Mouse (Mus musculus): Measurements from ENCODE around the gene Ctnnd2. TPM values are rescaled to one million over a fixed set of nuclear protein-coding genes. Genes with fewer than 3 reads are reported as not detected.

Ctnnd2 gene
- polyA plus RNA-seq, 1 experiment from 2014 or later: 17.2 TPM

GRCm38 (mm10) chr15:30587446-30587845 lies 415.1 kb downstream of the Ctnnd2 start:
- Histone ChIP-seq H3K27ac (ENCODE audit: low read length) (no peak overlapping the region), H3K9me3 (ENCODE audit: control insufficient read depth, low read length) (no peaks in the 10 kb centered on the region), H3K27me3 (ENCODE audit: control insufficient read depth, insufficient read depth, low read depth, low read length) (no peaks in the 10 kb centered on the region), H3K4me3 (ENCODE audit: low read length) (no peak overlapping the region), H3K9ac (ENCODE audit: low read length) (no peak overlapping the region), H3K36me3 (ENCODE audit: control insufficient read depth, insufficient read depth, low read length) (no peaks in the 10 kb centered on the region), H3K4me2 (ENCODE audit: low read depth, low read length) (no peak overlapping the region), H3K4me1 (replicated peaks; ENCODE audit: control insufficient read depth, insufficient read depth, low read length) (no peaks in the 10 kb centered on the region)
- WGBS: 77% methylated on average over 5 of the region's 5 CpGs
- ATAC-seq (ENCODE audit: low read depth): no peak

- no peak overlapping the region for H3K4me2 ChIP-seq (ENCODE audit: low read depth, low read length)
Measured at GRCm38 (mm10) chr15:30590865-30591264, 418.5 kb downstream of the Ctnnd2 start.

GRCm38 (mm10) chr15:30595507-30595906 lies 423.1 kb downstream of the Ctnnd2 start:
- WGBS: 85% methylated on average over 1 of the region's 1 CpGs

More at GRCm38 (mm10) chr15:30590865-30591264, 418.5 kb downstream of the Ctnnd2 start:
- Histone ChIP-seq H3K36me3 (ENCODE audit: control insufficient read depth, insufficient read depth, low read length) (no peaks in the 10 kb centered on the region), H3K4me3 (ENCODE audit: low read length) (no peak overlapping the region), H3K9me3 (ENCODE audit: control insufficient read depth, low read length) (no peaks in the 10 kb centered on the region), H3K9ac (ENCODE audit: low read length) (no peak overlapping the region), H3K27me3 (ENCODE audit: control insufficient read depth, insufficient read depth, low read depth, low read length) (no peaks in the 10 kb centered on the region), H3K4me1 (replicated peaks; ENCODE audit: control insufficient read depth, insufficient read depth, low read length) (no peaks in the 10 kb centered on the region), H3K27ac (ENCODE audit: low read length) (no peak overlapping the region)
- 85% methylated on average over 6 of the region's 6 CpGs for WGBS
- no peak for ATAC-seq (ENCODE audit: low read depth)

GRCm38 (mm10) chr15:30610613-30611012 lies 438.2 kb downstream of the Ctnnd2 start:
- H3K4me2 ChIP-seq (ENCODE audit: low read depth, low read length): no peak overlapping the region
- no peak overlapping the region for H3K9ac ChIP-seq (ENCODE audit: low read length)
- WGBS: 48% methylated on average over 7 of the region's 7 CpGs
- no peaks in the 10 kb centered on the region for H3K4me1 ChIP-seq (replicated peaks; ENCODE audit: control insufficient read depth, insufficient read depth, low read length)
- no peak for ATAC-seq (ENCODE audit: low read depth)
- no peaks in the 10 kb centered on the region for H3K27me3 ChIP-seq (ENCODE audit: control insufficient read depth, insufficient read depth, low read depth, low read length)
- no peaks in the 10 kb centered on the region for H3K9me3 ChIP-seq (ENCODE audit: control insufficient read depth, low read length)
- no peak overlapping the region for H3K4me3 ChIP-seq (ENCODE audit: low read length)
- no peak overlapping the region for H3K27ac ChIP-seq (ENCODE audit: low read length)
- H3K36me3 ChIP-seq (ENCODE audit: control insufficient read depth, insufficient read depth, low read length): no peaks in the 10 kb centered on the region

More at GRCm38 (mm10) chr15:30595507-30595906, 423.1 kb downstream of the Ctnnd2 start:
- ATAC-seq (ENCODE audit: low read depth): no peak
- Histone ChIP-seq H3K27ac (ENCODE audit: low read length) (no peak overlapping the region), H3K9me3 (ENCODE audit: control insufficient read depth, low read length) (no peaks in the 10 kb centered on the region), H3K36me3 (ENCODE audit: control insufficient read depth, insufficient read depth, low read length) (no peaks in the 10 kb centered on the region), H3K4me2 (ENCODE audit: low read depth, low read length) (no peak overlapping the region), H3K9ac (ENCODE audit: low read length) (no peak overlapping the region), H3K4me3 (ENCODE audit: low read length) (no peak overlapping the region), H3K4me1 (replicated peaks; ENCODE audit: control insufficient read depth, insufficient read depth, low read length) (no peaks in the 10 kb centered on the region), H3K27me3 (ENCODE audit: control insufficient read depth, insufficient read depth, low read depth, low read length) (no peaks in the 10 kb centered on the region)

GRCm38 (mm10) chr15:30615451-30615850 lies 443.1 kb downstream of the Ctnnd2 start:
- Histone ChIP-seq H3K4me2 (ENCODE audit: low read depth, low read length) (no peak overlapping the region), H3K9ac (ENCODE audit: low read length) (no peak overlapping the region), H3K4me1 (replicated peaks; ENCODE audit: control insufficient read depth, insufficient read depth, low read length) (no peaks in the 10 kb centered on the region; the same call in 1 of the 2 replicates), H3K27ac (ENCODE audit: low read length) (no peak overlapping the region), H3K9me3 (ENCODE audit: control insufficient read depth, low read length) (no peaks in the 10 kb centered on the region), H3K4me3 (ENCODE audit: low read length) (no peak overlapping the region), H3K27me3 (ENCODE audit: control insufficient read depth, insufficient read depth, low read depth, low read length) (no peaks in the 10 kb centered on the region), H3K36me3 (ENCODE audit: control insufficient read depth, insufficient read depth, low read length) (no peaks in the 10 kb centered on the region)
- 75% methylated on average over 7 of the region's 7 CpGs for WGBS
- no peak for ATAC-seq (ENCODE audit: low read depth)

- 72% methylated on average over 3 of the region's 3 CpGs for WGBS
- H3K4me3 ChIP-seq (ENCODE audit: low read length): no peak overlapping the region
- H3K36me3 ChIP-seq (ENCODE audit: control insufficient read depth, insufficient read depth, low read length): no peaks in the 10 kb centered on the region
- no peaks in the 10 kb centered on the region for H3K9me3 ChIP-seq (ENCODE audit: control insufficient read depth, low read length)
- no peaks in the 10 kb centered on the region; the same call in 1 of the 2 replicates for H3K4me1 ChIP-seq (replicated peaks; ENCODE audit: control insufficient read depth, insufficient read depth, low read length)
- no peaks in the 10 kb centered on the region for H3K27me3 ChIP-seq (ENCODE audit: control insufficient read depth, insufficient read depth, low read depth, low read length)
- ATAC-seq (ENCODE audit: low read depth): no peak
- no peak overlapping the region for H3K27ac ChIP-seq (ENCODE audit: low read length)
- no peak overlapping the region for H3K4me2 ChIP-seq (ENCODE audit: low read depth, low read length)
- no peak overlapping the region for H3K9ac ChIP-seq (ENCODE audit: low read length)
Measured at GRCm38 (mm10) chr15:30616861-30617260, 444.5 kb downstream of the Ctnnd2 start.

GRCm38 (mm10) chr15:30617932-30618331 lies 445.5 kb downstream of the Ctnnd2 start:
- Histone ChIP-seq H3K4me1 (replicated peaks; ENCODE audit: control insufficient read depth, insufficient read depth, low read length) (no peaks in the 10 kb centered on the region; the same call in 1 of the 2 replicates), H3K9me3 (ENCODE audit: control insufficient read depth, low read length) (no peaks in the 10 kb centered on the region), H3K4me2 (ENCODE audit: low read depth, low read length) (no peak overlapping the region), H3K27ac (ENCODE audit: low read length) (no peak overlapping the region), H3K4me3 (ENCODE audit: low read length) (no peak overlapping the region), H3K27me3 (ENCODE audit: control insufficient read depth, insufficient read depth, low read depth, low read length) (no peaks in the 10 kb centered on the region), H3K36me3 (ENCODE audit: control insufficient read depth, insufficient read depth, low read length) (no peaks in the 10 kb centered on the region), H3K9ac (ENCODE audit: low read length) (no peak overlapping the region)
- ATAC-seq (ENCODE audit: low read depth): no peak
- WGBS: 77% methylated on average over 2 of the region's 2 CpGs

- no peaks in the 10 kb centered on the region for H3K27me3 ChIP-seq (ENCODE audit: control insufficient read depth, insufficient read depth, low read depth, low read length)
- no peak for ATAC-seq (ENCODE audit: low read depth)
- 26% methylated on average over 3 of the region's 3 CpGs for WGBS
Measured at GRCm38 (mm10) chr15:30628524-30628923, 456.1 kb downstream of the Ctnnd2 start.

GRCm38 (mm10) chr15:30632113-30632735 lies 459.8 kb downstream of the Ctnnd2 start:
- WGBS: 80% methylated on average over 7 of the region's 7 CpGs
- no peaks in the 10 kb centered on the region for H3K4me1 ChIP-seq (replicated peaks; ENCODE audit: control insufficient read depth, insufficient read depth, low read length)
- H3K9ac ChIP-seq (ENCODE audit: low read length): no peak overlapping the region
- H3K27me3 ChIP-seq (ENCODE audit: control insufficient read depth, insufficient read depth, low read depth, low read length): no peaks in the 10 kb centered on the region
- no peak overlapping the region for H3K27ac ChIP-seq (ENCODE audit: low read length)
- no peaks in the 10 kb centered on the region for H3K36me3 ChIP-seq (ENCODE audit: control insufficient read depth, insufficient read depth, low read length)
- H3K4me3 ChIP-seq (ENCODE audit: low read length): no peak overlapping the region
- H3K9me3 ChIP-seq (ENCODE audit: control insufficient read depth, low read length): no peaks in the 10 kb centered on the region
- no peak for ATAC-seq (ENCODE audit: low read depth)
- no peak overlapping the region for H3K4me2 ChIP-seq (ENCODE audit: low read depth, low read length)

More at GRCm38 (mm10) chr15:30628524-30628923, 456.1 kb downstream of the Ctnnd2 start:
- Histone ChIP-seq H3K4me2 (ENCODE audit: low read depth, low read length) (no peak overlapping the region), H3K4me3 (ENCODE audit: low read length) (no peak overlapping the region), H3K4me1 (replicated peaks; ENCODE audit: control insufficient read depth, insufficient read depth, low read length) (no peaks in the 10 kb centered on the region), H3K9me3 (ENCODE audit: control insufficient read depth, low read length) (no peaks in the 10 kb centered on the region), H3K9ac (ENCODE audit: low read length) (no peak overlapping the region), H3K36me3 (ENCODE audit: control insufficient read depth, insufficient read depth, low read length) (no peaks in the 10 kb centered on the region), H3K27ac (ENCODE audit: low read length) (no peak overlapping the region)
